Mouse (Mus musculus) megakaryocyte progenitor cell, adult 5-6 weeks (primary cell): Measurements from ENCODE around the gene Cmss1. TPM values are rescaled to one million over a fixed set of nuclear protein-coding genes. Genes with fewer than 3 reads are reported as not detected.
A peak's percentile ranks its signal among the peaks of the same experiment; 100 is the strongest.

Experiments
- ATAC-seq: replicated peaks from 2 replicates; pipeline ENCODE4 v1.8.0; 2016; ENCODE audit warnings: mild to moderate bottlenecking, moderate TSS enrichment, inconsistent platforms; ENCODE audit not compliant: poor library complexity
- total RNA-seq, 2 experiments: library from RNA; stranded (forward) in 1 of 2; stranded (reverse) in 1 of 2; fragments of 157-497, 149-512 nt in 1 of 2; fragments of 200-1000 nt in 1 of 2; gene quantifications; 2 replicates each; pipeline versions ENCODE4 v1.2.3 to v1.2.4; 2015 to 2017

Gene Cmss1
- total RNA-seq, 2 experiments from 2014 or later: 38.5 to 74.3 TPM

DNA sequence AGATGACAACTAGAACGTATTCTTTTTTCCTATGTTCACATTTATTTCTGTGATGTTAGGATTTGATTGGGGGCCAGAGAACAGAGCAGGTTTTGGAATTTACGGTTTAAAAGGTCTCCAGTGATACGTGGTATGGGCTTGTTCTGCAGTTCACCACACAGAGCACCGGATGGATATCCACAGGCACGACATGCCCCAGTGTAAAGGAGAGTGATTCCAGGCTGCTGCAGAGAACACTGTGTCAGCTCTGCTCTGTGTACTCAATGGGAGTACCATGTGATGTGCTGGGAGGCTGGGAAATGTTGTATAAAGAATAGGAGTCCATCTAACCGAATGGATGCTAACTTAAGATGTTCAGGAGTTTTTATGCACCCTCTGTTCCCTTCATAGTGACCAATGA, 252.7 kb downstream of the Cmss1 start:
- ATAC-seq: no peak

DNA sequence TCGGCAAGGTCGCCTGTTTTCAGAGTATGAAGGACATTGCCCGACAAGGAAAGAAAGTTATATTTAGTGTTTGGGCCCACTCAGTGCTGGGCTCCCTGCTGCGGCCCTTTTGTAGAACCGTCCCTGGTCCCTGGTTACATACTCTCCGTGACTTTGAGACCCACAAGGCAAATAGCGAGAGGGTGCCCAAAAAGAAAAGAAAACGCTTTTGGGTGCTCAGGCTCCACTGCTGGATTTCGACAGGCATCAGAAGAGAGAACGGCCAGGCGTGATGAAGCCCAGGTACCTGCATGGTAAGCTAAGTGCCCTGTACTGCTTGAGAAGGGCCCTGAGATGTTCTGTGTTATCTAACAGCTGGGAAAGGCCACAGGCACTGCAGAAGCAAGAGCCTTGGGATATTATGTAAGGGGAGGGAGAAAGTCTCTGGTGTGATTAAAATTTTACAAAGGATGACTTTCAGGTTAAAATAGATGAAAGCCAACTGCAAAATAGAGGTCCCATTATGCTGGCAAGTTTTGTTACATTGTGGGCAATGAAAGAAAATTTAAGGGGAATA, 253.4 kb downstream of the Cmss1 start:
- no peak for ATAC-seq

DNA sequence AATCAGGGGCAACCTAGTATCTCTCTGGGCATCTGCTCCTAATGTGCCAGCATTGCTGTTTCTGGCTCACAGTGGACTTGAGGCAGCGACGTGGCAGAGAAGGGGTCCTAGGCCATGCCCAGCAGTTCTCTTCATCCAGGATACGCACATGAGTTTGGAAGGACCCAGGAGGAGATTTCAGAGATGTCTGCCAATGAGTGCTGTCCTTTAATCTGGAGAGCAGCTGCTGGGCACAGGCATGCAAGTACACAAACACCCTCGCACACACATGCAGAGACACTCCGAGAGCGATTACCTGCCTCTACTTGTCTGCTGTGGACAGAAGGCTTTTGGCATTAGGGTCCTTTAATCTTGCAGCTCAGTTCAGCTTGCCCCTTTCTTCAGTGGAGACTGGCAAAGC, 253.9 kb downstream of the Cmss1 start, which contains the start of gene Filip1l:
Gene Filip1l, plus strand, starts transcription at position 343 of the 400 bp plus-strand sequence.
- no peak for ATAC-seq

DNA sequence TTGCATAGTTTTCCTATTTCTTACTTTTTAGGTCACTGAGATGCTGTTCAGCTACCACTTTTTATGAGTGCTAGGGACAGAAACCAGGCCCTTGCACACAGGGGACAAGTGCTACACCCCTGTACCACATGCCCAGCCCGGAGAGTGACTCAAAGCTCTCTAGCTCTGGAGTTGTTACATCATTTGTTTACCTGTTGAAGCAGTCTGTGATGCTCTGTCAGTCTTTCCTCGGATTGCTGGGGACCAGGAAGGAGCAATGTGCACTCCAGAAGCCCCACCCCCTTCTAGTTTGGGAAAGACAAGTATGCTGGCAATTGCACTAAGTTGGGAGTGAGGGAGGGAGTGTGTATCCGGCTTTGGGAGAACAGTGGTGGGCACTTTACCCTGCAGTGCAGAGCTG, 257.0 kb downstream of the Cmss1 start:
- no peak for ATAC-seq

DNA sequence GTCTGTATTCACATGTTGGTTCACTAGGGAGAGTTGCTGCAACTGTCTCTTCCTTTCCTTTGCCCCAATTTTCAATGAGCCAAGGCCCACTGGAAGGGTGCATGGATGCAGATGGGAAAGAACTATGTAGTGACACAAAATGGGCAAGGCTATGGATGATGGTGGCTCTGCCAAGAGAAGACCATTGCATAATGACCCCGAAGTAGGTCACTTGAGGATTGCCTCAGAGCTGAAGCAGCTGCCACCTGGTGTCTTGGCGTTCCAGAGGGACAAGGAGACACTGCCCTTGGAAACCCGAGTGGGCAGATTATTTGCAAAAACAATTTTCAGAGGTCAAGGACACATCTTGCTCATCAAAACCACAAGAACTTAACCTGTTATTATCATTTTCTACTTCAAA, 257.6 kb downstream of the Cmss1 start:
- ATAC-seq: no peak

DNA sequence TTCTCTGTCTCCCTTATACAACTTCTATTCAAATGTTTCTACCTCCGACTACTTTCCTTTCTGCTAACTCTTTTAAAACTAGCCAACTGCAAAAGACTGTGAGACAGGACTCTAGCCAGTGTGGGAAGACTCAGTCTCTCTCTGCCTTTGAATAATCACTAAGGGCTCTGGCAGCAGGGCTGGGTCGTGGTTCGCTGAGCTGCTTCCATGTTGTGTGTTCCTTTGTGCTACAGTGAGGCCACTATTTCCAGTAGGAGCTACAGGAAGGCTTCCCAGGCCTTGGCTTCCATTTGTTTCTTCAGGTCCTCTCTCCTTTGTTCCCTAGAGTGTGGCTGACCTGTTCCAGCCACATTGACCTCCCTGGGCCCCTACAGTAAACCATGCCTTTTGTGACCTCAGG, 260.4 kb downstream of the Cmss1 start:
- ATAC-seq: no peak

DNA sequence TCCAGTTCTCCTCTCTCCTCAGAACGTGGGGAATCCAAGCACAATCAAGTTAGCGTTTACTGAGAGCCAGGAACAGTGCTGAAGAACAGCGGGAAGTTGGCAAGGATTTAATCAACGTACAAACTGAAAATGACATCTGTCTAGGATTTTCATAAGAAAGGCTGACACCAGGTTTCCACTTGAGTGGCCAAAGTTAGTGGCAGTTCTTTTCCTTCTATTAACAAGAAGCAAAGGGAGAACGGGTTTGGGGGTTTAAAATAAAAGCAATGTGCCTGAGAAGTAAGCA, 266.1 kb downstream of the Cmss1 start:
- no peak for ATAC-seq

DNA sequence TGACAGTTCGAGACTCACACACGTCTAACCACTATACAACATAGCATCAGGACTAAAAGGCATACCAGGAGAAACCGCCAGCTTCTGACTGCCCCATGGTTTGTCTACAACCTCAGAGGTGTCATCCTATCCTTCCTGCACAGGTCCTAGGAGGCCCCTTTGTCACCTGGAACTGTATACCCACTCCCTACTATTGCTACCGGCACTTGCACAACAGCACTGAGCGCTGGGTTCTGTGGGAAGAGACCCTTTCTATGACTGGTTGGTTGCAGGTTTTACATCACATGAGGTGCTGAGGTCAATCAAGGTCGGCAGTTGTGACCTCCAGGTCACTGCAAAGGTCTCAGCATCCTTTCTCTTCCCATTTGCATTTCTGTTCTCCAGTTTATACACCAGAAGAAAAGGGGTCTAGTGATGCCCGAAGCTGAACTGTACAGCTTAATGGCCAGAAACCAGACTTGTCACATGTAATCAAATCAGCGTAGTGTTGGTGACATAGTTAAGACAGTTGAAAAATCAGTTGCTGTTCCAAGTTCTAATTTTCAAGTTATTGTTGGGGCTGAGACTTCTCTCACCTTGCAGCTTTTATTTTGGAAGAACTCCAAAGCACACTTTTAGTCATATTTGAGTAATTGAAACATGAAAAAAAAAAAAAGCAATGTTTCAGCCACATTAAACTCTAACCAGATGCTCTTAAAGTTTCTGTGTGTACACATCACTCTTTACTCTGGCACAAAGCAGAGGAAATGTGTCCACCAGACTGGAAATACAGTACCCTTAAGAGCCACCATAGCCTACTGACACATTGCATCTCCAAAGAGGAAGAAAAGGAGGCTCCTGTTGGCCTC, 266.7 kb downstream of the Cmss1 start:
- no peak for ATAC-seq

DNA sequence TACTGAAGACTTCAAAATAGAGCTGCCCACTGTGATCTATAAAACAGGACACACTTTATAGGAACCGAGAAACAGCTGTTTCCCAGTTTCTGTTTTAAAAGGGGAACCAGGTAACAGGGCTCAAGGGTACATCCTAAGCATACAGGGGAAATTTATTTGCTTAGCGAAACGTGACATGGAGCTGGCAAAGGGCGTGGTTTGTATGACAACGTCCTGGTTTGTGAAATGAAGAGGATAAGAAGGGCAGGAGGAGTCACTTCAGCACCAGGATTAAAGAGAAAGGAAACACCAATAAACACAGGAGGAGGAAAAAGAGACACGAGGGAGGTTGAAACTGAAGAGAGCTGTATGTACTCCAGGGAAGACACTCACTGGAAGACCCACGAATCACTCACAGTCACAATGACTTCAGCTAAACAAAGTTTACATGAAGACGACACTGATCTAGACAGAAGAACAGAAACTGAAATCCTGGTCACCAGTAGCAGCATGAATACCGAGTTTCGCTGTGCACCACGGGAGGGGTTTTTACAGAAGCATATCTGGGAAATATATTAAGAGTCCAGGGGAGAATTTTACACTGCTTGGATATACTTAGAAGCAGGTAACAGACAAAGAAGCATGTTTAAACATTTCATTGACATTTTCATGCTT, 269.8 kb downstream of the Cmss1 start:
- peak; percentile 95 for ATAC-seq

DNA sequence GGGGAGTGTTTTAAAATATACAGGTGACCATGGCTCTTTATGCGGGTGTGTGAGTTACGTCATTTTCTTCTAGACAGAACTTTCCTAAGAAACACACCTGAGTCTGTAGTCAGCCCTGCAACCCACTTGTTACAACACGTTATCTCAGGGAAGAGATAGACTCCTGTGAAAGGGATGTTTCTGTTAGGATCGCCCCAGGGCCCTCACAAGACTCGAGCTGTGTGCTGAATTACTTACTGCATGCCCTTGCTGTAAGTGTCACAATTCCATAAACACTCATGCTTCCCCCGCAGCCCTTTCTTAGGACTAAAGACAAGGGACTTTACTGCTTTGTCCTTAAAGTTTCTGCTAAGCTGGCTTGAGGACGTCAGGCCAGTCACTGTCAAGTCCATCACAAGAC, 274.4 kb downstream of the Cmss1 start:
- no peak for ATAC-seq

DNA sequence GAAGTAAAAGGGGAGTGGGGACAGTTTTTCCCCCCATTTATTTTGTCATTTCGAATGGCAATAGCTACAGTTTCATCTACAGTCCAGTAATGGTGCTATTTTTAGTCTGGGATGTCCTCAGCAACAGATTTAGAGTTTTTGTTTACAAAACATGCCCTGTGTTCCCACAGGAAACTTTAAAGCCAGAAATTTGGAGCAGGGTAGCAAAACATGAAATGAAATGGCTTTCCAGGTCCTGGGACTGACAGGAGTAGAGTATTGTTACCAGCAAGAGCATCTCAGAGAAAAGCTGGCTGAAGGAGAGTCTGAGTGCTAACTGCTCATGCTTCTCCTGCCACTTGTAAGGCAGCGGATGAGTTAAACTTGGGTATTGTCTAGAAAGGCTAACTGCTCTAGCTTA, 276.6 kb downstream of the Cmss1 start:
- ATAC-seq: no peak

DNA sequence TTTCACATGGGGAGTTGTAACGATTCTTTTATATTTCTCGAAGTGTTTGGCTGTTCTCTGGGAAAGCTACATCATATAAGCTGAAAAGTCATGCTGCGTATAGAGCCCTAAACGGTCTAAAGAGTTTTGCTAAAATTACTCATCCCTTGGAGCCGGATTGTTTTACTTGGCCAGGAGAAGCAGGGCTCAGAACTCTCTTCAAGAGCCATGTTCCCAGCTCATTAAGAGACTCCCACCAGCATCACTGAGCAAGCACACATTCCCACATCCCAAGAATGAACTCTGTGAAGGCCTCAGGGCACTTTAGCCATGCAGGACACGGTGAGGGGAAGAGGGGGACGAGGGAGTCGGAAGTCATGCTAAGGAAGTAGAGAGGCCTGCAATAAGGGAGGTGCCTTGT, 277.6 kb downstream of the Cmss1 start:
- ATAC-seq: no peak

DNA sequence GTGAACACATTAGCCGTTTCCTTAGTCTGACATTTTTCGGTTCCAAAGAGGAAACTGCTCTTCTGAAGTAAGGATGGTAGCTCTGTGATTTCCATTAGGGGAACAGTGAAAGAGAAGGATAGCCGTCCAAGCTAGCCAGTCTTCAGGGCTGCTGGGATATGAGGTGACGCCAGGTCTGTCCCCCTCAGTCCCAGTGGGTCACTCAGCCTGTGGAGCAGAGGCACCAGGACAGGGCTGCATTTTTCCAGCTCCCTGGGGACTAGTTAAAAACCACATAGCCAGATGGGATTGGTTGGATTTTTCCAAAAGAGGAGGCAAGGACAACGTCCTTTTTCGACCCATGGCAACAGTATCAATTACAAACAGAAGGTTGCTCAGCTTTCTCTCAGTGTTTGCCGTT, 279.7 kb downstream of the Cmss1 start:
- no peak for ATAC-seq

DNA sequence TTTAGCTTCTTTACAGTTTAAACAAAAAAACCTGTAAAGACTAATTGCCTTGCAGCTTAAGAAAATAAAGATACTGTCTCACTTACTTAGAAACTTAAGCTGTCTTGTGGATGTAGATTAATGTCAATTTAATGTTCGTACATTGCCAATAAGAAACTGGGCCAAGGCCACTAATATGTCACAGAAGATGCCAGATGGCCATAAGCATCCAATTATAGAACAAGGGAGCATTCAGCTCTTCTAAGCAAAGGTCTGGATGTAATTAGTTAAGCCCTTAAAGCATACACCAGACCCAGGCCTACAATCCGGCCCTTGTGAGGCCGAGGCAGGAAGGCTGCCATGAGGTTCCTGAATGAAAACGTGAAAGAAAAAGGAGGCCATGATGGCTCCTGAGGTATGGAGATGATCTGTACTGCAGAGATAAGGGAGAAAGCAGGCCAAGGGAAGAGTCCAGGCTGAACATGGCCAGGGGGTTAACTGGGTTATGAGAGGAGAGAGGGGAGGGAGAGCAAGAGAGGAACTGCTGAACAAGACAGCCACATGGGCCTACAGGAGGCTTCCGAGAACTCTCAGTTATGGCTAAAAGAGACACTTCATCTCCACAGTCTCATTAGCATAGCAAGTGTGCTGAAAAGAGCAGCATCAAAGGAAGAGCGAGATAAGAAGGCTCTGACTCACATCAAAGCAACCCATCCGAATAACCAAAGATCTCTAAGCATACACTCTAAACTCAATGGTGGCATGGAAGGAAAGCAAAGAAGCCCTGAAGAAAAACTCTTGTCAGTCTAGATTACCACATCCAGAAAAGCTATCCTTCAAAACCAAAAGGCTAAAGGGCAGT, 287.2 kb downstream of the Cmss1 start:
- ATAC-seq: no peak

DNA sequence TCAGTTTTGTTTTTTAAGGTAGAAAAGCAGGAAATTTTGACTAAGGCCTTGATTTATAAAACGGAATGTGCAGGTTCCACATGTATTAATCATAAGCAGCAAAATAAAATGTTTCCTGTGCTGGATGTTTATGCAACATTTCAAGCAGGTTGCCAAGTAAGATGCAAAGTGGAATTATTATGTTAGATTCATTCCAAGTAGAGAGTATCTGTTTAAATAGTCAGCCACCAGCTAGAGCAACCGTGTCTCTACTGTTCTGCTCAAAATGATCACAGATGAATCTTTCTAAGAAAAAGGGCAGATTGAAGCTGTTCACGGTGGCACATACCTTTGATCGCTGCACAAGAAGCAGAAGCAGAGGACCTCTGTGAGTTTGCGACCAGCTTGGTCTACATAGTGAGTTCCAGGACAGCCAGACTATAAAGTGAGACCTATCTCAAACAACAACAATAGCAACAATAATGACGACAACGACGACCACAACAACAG, 288.0 kb downstream of the Cmss1 start:
- no peak for ATAC-seq

DNA sequence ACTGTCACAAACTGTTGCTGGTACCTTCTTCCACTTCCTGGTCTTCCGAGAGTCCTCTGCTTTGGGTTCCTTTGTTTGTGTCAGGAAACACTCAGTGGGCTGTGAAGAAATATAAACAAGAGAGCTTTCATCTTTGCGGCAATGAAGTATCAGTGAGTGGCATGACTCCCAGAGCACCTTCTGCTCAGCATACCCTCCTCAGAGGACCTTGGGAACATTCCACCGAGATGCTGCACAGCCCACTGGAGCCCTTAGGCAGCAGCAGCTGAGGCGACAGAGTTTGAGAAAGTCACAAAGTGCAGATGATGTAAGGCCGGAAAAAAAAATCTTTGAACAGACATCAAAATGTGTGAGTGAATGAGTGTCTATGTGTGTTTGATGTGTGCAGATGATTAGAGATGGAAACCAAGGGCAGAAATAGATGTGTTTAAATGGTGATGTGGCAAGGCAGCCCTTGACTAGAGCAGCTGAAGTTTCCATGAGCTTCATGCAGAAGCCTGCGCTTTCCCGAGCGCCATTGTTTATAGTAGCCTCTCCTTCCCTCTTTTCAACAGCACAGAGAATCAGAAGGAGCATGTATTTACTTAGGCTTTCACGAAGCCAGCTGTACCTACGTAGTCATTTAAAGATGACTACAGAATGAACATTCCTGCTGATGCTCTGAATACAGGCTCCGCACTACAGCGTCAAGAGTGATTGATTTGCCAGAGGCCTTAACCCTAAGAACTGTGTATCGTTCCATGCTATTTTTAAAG, 288.6 kb downstream of the Cmss1 start:
- ATAC-seq: no peak

DNA sequence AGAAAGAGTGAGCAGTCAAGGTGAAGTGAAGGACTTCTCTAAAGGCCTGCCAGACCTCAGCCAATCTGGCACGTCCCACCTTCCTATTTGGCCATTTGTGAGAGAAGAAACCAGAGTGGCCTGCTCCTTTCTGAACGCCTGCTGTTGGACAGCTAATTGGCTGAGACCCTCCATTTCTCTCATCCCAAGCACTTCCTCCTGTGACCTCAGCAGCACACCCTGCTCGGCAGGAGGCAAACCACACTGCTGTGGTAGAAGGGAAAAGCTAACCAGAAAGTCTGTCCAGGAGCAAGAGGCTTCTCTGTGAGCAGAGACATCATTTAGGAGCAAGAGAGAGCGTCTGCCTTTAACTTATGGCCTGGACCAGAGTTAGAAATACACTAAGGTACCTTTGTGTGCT, 289.5 kb downstream of the Cmss1 start:
- peak; percentile 90 for ATAC-seq

DNA sequence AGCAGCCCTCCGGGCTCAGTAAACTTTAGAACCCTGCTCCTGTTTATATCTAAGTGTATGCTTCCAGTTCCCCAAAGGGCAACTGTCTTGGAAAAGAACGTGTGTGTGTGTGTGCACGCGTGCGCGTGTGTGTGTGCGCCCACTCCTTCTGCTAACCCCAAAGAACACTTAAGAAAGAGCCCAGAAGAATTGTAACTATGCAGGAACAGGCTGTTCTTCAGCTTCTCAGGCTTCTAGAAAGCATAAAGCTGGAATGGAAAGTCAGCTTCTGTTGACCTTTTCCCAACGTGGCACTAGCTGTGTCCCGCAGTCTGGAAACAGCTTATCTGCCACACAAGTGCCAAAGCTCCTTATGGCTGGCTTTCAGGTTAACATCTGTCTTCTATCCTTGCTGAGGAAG, 291.6 kb downstream of the Cmss1 start:
- ATAC-seq: no peak

DNA sequence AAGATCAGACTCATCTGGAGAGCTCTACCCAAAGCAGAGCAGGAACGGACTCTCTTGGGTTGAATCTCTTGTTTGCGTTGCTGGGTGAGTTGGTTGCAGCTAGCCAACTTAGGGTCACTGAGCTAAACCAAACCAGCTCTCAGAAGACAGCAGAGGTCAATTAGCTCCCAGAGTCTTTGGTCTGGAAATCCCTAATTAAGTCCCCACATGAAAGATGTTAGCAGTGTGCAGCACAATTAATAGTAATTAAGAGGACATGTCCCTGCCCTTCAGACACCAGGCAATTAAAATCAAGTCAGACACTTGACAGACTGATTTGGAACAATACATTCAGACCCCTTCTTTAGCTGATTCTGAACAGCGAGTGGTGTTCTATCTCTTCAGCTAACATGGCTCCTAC, 292.4 kb downstream of the Cmss1 start:
- no peak for ATAC-seq

DNA sequence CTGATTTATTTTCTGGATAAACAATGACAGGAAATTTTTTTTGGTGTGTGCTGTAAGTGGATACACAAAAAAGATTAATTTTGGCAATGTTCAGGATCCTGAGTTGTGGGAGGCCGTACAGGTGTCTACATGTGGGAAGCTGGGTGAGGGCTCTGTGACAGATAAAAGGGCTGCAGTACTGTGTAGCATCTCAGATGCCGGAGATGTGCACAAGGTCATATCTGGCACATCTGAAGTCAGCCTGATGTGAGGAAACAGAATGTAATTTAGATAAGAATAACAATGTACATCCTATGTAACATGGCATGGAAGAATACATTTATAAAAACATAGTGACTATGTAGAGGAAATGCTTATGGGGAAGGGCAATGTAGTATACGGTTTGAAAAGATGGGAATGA, 293.2 kb downstream of the Cmss1 start:
- no peak for ATAC-seq

DNA sequence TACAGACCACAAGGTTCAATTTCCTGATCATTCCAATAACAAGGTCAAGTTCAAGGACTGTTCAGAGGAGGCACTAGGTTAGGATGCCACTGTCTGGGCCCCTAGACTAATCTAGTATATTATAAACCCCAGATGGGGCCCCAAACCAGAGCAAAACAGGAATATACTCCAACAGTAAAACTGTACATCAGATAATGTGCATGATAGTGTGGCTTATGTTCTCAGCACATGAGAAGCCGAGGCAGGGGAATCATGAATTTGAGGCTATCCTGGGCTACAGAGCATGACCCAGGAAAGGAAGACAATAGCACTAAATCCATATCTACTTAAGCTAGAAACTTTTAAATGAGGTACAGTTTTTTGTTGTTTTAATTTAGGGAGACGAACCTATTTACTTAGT, 294.5 kb downstream of the Cmss1 start:
- ATAC-seq: no peak
